Mouse (Mus musculus) cerebellum, adult 2 months (tissue): ENCODE measurements around the gene Chst3. TPM values are rescaled to one million over a fixed set of nuclear protein-coding genes. Genes with fewer than 3 reads are reported as not detected.
"Not testable (repeated sequence)": the region's sequence is repeated elsewhere in the genome, so short reads cannot be mapped to it uniquely, and the experiment has no call there.

Experiments
- DNase-seq, 2 experiments: peaks; one replicate each; pipeline ENCODE4 v3.0.0; 2021
- H3K27ac ChIP-seq: fragments of 200-500 bp; 2 replicates; pipeline ENCODE4 v1.5.1; 2012; ENCODE audit warnings: low read length, control low read depth, inconsistent platforms; ENCODE audit not compliant: insufficient read depth
- H3K27me3 ChIP-seq: fragments of 200-500 bp; 2 replicates; pipeline ENCODE4 v1.6.1; 2012; ENCODE audit warnings: inconsistent platforms, mild to moderate bottlenecking, low read length, moderate library complexity; ENCODE audit not compliant: control insufficient read depth, insufficient read depth
- H3K4me1 ChIP-seq: fragments of 200-500 bp; 2 replicates; pipeline ENCODE4 v1.6.1; 2011; ENCODE audit warnings: low read length; ENCODE audit not compliant: control insufficient read depth, insufficient read depth
- H3K4me3 ChIP-seq: fragments of 200-500 bp; replicated peaks from 2 replicates; pipeline ENCODE3; 2011; ENCODE audit warnings: mild to moderate bottlenecking, low read depth, low read length, control low read depth; ENCODE audit not compliant: insufficient read depth
- CTCF ChIP-seq: fragments of 200-500 bp; IDR thresholded peaks from 2 replicates; pipeline ENCODE4 v1.5.1; 2011; ENCODE audit warnings: low read depth, mild to moderate bottlenecking, control low read depth, low read length, moderate library complexity, borderline replicate concordance; ENCODE audit not compliant: insufficient read depth
- POLR2A ChIP-seq: fragments of 200-500 bp; IDR thresholded peaks from 2 replicates; pipeline ENCODE4 v1.6.1; 2011; ENCODE audit warnings: low read length, control low read depth, borderline replicate concordance; ENCODE audit not compliant: insufficient read depth
- WGBS: fragments of 180-500 bp; shearing (Covaris S2); methylation state at CpG from one replicate; pipeline ENCODE4 v1.1.7; 2018; 5-methylcytosine and 5-hydroxymethylcytosine counted together
- polyA plus RNA-seq: library from polyadenylated mRNA; depleted of rRNA; stranded (reverse); fragments of >200 nt; gene quantifications from 2 replicates; pipeline ENCODE4 v1.2.3, GENCODE M21; 2012

The Chst3 gene
- polyA plus RNA-seq, 1 experiment = 2.2 TPM

DNA sequence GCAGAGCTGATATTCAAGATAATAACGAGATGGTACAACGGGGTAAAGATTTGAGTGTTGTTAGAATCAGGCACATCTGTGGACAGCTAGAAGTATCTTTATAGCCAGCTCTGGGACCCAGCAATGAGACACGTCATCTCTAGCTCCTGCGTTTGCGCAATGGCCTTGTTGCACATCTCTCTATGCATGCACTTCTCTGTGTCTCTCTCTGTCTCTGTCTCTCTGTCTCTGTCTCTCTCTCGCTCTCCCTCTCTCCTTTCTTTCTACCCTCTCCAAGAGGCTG is 56.1 kb downstream of the Chst3 start:
- no peaks in the 10 kb centered on the region for H3K27me3 ChIP-seq
- 95% methylated on average over 6 of the region's 6 CpGs for WGBS
- TF ChIP-seq CTCF = no peak
- TF ChIP-seq POLR2A = no peak

DNA sequence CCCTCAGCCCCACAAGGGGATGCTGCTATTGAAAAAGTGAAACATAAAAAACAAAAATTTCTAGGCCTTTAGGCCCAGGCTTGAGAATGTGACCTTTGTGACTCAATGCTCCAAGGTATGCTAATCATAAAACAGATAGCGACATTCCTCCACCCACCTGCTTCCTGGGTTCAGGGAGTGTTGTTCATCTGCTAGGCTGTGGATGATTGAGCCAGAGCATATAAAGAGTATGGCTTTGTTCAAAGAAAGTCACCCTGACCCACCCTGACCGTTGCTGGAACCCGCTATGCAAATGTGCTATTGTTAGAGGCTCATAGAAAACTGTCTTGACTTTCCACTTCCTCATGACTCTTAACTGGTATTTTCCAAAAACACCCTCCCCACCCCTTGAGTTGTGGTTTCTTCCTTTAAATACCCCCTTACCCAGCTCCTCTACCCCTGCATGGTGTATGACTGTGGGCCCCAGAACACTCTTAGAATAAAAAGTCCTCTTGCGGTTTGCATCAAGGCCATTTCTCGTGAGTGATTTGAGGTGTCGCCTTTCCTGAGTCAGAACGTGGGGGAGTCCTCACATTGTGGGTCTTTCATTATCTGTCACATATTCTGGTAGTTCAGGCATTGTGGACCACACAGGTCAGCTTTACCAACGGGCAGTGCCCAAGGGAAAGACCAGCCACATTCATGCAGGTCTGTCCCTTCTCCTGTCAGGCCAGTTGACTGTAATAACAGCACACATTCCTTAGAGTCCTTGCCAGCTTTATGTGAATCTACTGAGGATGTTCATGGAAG is 56.7 kb downstream of the Chst3 start:
- WGBS = 87% methylated on average over 8 of the region's 8 CpGs
- H3K27ac ChIP-seq, H3K4me3 ChIP-seq, H3K4me1 ChIP-seq, H3K27me3 ChIP-seq, DNase-seq: not testable (repeated sequence)

More for the DNA sequence above, 56.1 kb downstream of the Chst3 start:
- no peak for DNase-seq
- H3K27ac ChIP-seq = no peak overlapping the region
- no peak overlapping the region for H3K4me3 ChIP-seq
- H3K4me1 ChIP-seq = no peaks in the 10 kb centered on the region

DNA sequence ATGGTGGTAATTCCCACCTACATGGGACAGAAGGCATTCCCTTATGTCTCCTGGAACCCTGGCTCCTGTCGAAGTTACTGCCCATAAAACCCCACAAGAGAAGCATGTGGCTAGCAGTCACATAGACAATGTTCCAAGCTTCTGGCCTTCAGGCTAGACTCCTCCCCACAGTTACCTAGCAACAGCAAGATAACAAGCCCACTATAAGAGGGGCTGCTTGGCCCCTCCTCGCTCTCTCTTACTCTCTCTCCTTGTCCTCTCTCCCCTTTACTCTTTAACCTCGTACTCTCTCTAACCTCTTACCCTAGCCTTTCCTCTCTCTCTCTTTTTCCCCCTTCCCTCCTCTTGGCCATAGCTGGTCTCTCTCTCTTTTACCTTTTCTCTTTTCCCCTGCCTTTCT is 57.7 kb downstream of the Chst3 start:
- H3K4me3 ChIP-seq, DNase-seq, H3K4me1 ChIP-seq, H3K27me3 ChIP-seq, H3K27ac ChIP-seq: not testable (repeated sequence)
- 76% methylated on average over 3 of the region's 3 CpGs for WGBS

- no peaks in the 10 kb centered on the region for H3K4me1 ChIP-seq
- 86% methylated on average over 3 of the region's 3 CpGs for WGBS
- H3K27ac ChIP-seq = no peak overlapping the region
- no peak for DNase-seq
- H3K4me3 ChIP-seq = no peak overlapping the region
- no peaks in the 10 kb centered on the region for H3K27me3 ChIP-seq
- TF ChIP-seq CTCF (no peak), POLR2A (no peak)
These were observed 60.9 kb downstream of the Chst3 start for GRCm38 (mm10) chr10:60158144-60158543.

DNA sequence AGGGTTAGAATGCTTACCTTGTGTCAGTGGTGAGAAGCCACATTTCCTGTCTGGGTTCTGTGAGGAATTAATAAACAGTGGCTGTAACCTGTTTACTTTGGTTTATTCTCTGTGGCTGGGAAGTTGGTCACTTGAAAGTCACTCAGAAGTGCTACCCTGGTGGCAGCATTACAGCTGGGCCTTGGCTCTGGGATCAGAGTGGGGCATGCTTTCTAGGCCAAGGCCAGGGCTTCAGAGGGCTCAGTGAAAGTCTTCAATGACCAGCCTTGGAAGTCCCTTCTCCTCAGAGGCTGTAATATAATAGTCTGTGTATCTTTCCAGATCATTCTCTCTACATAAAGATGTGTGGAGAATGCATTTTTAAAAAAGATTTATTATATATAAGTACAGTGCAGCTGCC is 63.0 kb downstream of the Chst3 start:
- Histone ChIP-seq H3K27me3 (no peaks in the 10 kb centered on the region), H3K4me3 (no peak overlapping the region), H3K4me1 (no peaks in the 10 kb centered on the region), H3K27ac (no peak overlapping the region)
- TF ChIP-seq POLR2A (no peak), CTCF (no peak)
- DNase-seq = no peak

DNA sequence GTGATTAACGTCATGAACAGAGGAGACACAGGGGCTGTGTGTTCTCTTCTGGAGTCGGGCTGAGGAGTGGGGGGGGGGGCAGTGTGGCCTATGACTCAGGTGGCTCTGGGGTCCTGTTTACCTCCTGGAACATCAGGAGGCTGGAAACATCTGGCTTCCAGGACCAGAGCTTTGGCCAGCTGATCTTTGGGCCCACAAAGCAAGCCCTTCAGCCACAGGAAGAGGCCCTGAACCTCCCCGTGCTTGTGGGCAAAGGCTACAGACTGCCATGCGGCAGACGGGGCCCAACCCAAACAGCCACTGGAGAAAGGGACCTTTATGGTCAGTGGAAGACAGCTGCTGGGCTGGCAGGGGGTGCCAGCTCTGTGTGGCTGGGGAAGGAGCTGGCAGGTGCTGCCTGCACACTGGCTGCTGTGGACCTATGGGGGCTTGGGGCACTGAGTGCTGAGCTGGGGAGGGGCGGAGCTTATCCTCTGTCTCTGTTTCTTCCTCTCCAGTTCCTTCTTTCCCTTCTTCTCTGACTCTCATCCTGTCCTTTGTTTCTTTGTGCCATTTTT is 67.9 kb downstream of the Chst3 start:
- no peaks in the 10 kb centered on the region for H3K4me1 ChIP-seq
- 64% methylated on average over 6 of the region's 6 CpGs for WGBS
- TF ChIP-seq CTCF = no peak
- no peak for TF ChIP-seq POLR2A
- no peak overlapping the region for H3K27ac ChIP-seq
- H3K4me3 ChIP-seq = no peak overlapping the region
- H3K27me3 ChIP-seq = no peaks in the 10 kb centered on the region
- DNase-seq = no peak

DNA sequence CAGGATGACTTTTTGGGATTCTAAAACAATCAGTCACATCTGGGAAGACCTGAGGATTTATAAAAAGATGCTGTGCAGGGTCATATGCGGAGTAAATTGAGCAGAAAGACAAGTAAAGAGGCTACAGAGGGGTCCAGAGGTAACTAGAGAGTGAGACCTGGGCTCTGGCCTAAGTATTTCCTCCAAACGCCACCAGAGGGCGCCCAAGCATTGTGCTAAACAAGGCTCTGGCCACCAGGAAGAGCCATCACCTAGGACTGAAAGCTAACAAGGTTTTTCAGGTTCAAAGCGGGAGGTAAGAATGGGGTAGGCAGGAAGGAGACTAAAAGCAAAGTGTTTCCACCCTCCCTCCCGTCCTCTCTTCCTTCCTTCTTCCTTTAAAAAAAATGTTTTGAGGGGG is 71.0 kb downstream of the Chst3 start:
- Histone ChIP-seq H3K27ac (no peak overlapping the region), H3K27me3 (no peaks in the 10 kb centered on the region), H3K4me3 (no peak overlapping the region), H3K4me1 (no peaks in the 10 kb centered on the region)
- 5% methylated on average over 5 of the region's 5 CpGs for WGBS
- peak; percentile 70 to 82 for DNase-seq
- peak; percentile 94 for TF ChIP-seq CTCF
- no peak for TF ChIP-seq POLR2A

DNA sequence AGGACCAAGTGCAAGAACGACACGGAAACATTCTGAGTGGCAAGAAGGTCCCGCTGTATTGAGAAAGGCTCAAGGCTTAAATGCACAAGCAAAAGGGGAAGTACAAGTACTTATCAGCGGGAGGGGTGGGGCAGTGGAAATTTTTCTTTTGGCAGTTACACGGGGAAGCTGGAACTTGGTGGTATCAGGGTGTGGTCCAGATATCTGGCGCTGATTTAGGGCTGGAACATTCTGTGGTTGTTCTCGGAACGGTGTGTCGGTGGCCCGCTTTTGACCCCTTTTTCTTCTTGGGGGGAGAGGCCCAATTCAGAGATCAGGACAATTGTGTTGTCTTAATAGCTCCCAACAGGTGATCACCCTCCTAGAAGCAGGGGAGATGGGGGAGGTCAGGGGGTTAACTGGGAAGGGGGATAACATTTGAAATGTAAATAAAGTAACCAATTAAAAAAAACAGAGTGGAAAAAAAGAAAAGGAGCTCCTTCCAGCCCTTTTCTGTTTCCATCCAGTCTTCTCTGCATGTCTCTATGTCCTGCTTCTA is 71.5 kb downstream of the Chst3 start:
- not testable (repeated sequence) for H3K4me1 ChIP-seq, H3K4me3 ChIP-seq, DNase-seq, H3K27ac ChIP-seq, H3K27me3 ChIP-seq
- 71% methylated on average over 10 of the region's 10 CpGs for WGBS
